10 mouse cellular contexts compared by ENCODE assay signal in genomic region chr2:12060034-12060723, GRCm38 (mm10).
DNase-seq lines count a peak whose midpoint lies in the region; ATAC-seq and TF ChIP-seq lines count a peak whose summit lies in the region.
"Had no signal": no experiment of that assay in that cellular context is flagged by ENCODE, and none has a peak within 500 bp of the region (broad histone marks: within the 10 kb centered on the region; RNA-seq: fewer than 3 reads in every experiment).

No protein-coding gene starts in this region.

- ATAC-seq in heart, embryonic 14.5 days (ENCODE audit: insufficient number of reproducible peaks, insufficient read depth, low FRiP score, low read depth), result peak; percentile 73
- ATAC-seq in kidney, postnatal 0 days (replicated peaks; ENCODE audit: low FRiP score, low read depth), result peak; percentile 88
- no peak for ATAC-seq in midbrain, embryonic 14.5 days (ENCODE audit: low FRiP score, low TSS enrichment)

- no peaks in the 10 kb centered on the region for H3K36me3 ChIP-seq in heart, embryonic 14.5 days (ENCODE audit: control insufficient read depth, insufficient read depth, low read length)
- no peaks in the 10 kb centered on the region for H3K36me3 ChIP-seq in kidney, postnatal 0 days (ENCODE audit: insufficient read depth, low read length)
- no peaks in the 10 kb centered on the region for H3K36me3 ChIP-seq in midbrain, embryonic 14.5 days (ENCODE audit: control insufficient read depth, insufficient read depth, low read length)

- no peak overlapping the region for H3K4me3 ChIP-seq in heart, embryonic 14.5 days (ENCODE audit: control insufficient read depth in 1 of 2, insufficient read depth in 1 of 2, low read depth in 1 of 2, low read length in 2 of 2)
- no peak overlapping the region for H3K4me3 ChIP-seq in kidney, postnatal 0 days (replicated peaks; ENCODE audit: low read depth, low read length)
- H3K4me3 ChIP-seq in midbrain, embryonic 14.5 days (replicated peaks; ENCODE audit: low read depth, low read length), result no peak overlapping the region
- H3K4me3 ChIP-seq: heart, adult 2 months; myocyte had no signal

- no peak overlapping the region for H3K9ac ChIP-seq in heart, embryonic 14.5 days (ENCODE audit: low read length)
- H3K9ac ChIP-seq in kidney, postnatal 0 days (ENCODE audit: low read depth, low read length), result no peak overlapping the region
- no peak overlapping the region for H3K9ac ChIP-seq in midbrain, embryonic 14.5 days (replicated peaks; ENCODE audit: low read length)

- H3K9me3 ChIP-seq in heart, embryonic 14.5 days (ENCODE audit: control insufficient read depth, low read length), result no peaks in the 10 kb centered on the region
- H3K9me3 ChIP-seq in kidney, postnatal 0 days (replicated peaks; ENCODE audit: low read length), result no peaks in the 10 kb centered on the region
- no peaks in the 10 kb centered on the region for H3K9me3 ChIP-seq in midbrain, embryonic 14.5 days (ENCODE audit: control insufficient read depth, low read length)

- TF ChIP-seq CTCF in kidney, postnatal 0 days (IDR thresholded peaks at IDR 0.05; ENCODE audit: low read depth), result 0 out of 2 replicates have a peak, but pooled peaks have one; percentile 11

- 35% methylated on average over 5 of the region's 5 CpGs for WGBS in heart, embryonic 14.5 days
- WGBS in kidney, postnatal 0 days, result 28% methylated on average over 5 of the region's 5 CpGs
- WGBS in midbrain, embryonic 14.5 days, result 82% methylated on average over 5 of the region's 5 CpGs

- H3K4me2 ChIP-seq in heart, embryonic 14.5 days (ENCODE audit: low read length), result no peak overlapping the region
- no peak overlapping the region for H3K4me2 ChIP-seq in kidney, postnatal 0 days (ENCODE audit: low read length)
- no peak overlapping the region for H3K4me2 ChIP-seq in midbrain, embryonic 14.5 days (ENCODE audit: low read length)

- H3K27me3 ChIP-seq in heart, embryonic 14.5 days (ENCODE audit: control insufficient read depth, insufficient read depth, low read length), result no peaks in the 10 kb centered on the region
- no peaks in the 10 kb centered on the region for H3K27me3 ChIP-seq in kidney, postnatal 0 days (ENCODE audit: insufficient read depth, low read length)
- no peaks in the 10 kb centered on the region for H3K27me3 ChIP-seq in midbrain, embryonic 14.5 days (ENCODE audit: control insufficient read depth, insufficient read depth, low read length)

- DNase-seq in adrenal gland, postnatal 14 days, result peak; percentile 8
- DNase-seq in adrenal gland, adult 18-20 months (ENCODE audit: low spot score in 2 of 2), result no peak
- peak; percentile 91 for DNase-seq in kidney, postnatal 0 days (ENCODE audit: low spot score)
- peak; percentile 64 for DNase-seq in lung, postnatal 36 days
- no peak for DNase-seq in layer of hippocampus, adult 8-10 months (ENCODE audit: low spot score in 2 of 2)
- no peak for DNase-seq in thymus, postnatal 10 days (ENCODE audit: low spot score in 2 of 2)
- DNase-seq in midbrain, embryonic 14.5 days, result no peak

- H3K27ac ChIP-seq in heart, embryonic 14.5 days (replicated peaks in 1 of 2; ENCODE audit: control insufficient read depth in 1 of 2, insufficient read depth in 1 of 2, low read depth in 2 of 2, low read length in 2 of 2), result peak overlapping the region; percentile 49 to 61; a peak in 2 of 4 replicates
- peak overlapping the region; percentile 34; the same call in 1 of the 2 replicates for H3K27ac ChIP-seq in kidney, postnatal 0 days
- H3K27ac ChIP-seq in midbrain, embryonic 14.5 days (replicated peaks; ENCODE audit: low read depth, low read length), result no peak overlapping the region
- H3K27ac ChIP-seq: heart, adult 2 months had no signal

- H3K4me1 ChIP-seq in heart, embryonic 14.5 days (ENCODE audit: control insufficient read depth in 2 of 2, insufficient read depth in 2 of 2, low read length in 2 of 2), result no peaks in the 10 kb centered on the region
- H3K4me1 ChIP-seq in kidney, postnatal 0 days (replicated peaks; ENCODE audit: insufficient read depth, low read length), result 0 out of 2 replicates have a peak, but pooled peaks cover 7% of the 10 kb centered on the region
- no peaks in the 10 kb centered on the region for H3K4me1 ChIP-seq in midbrain, embryonic 14.5 days (ENCODE audit: control insufficient read depth, insufficient read depth, low read length)

Comparison
In these comparisons a context has a peak if more than half of its experiments do, and no peak if none do; other contexts are left out.
1. DNase-seq: peak in adrenal gland, postnatal 14 days (single experiment), kidney, postnatal 0 days (single experiment) and lung, postnatal 36 days (single experiment); none in adrenal gland, adult 18-20 months (0 of 2), layer of hippocampus, adult 8-10 months (0 of 2), thymus, postnatal 10 days (0 of 2) and midbrain, embryonic 14.5 days (single experiment).